Mouse (Mus musculus): ENCODE results near the gene Lce1k. TPM values are rescaled to one million over a fixed set of nuclear protein-coding genes. Genes with fewer than 3 reads are reported as not detected.

The Lce1k gene
- not detected in 2 replicates for polyA plus RNA-seq (2012; rRNA removed)

DNA sequence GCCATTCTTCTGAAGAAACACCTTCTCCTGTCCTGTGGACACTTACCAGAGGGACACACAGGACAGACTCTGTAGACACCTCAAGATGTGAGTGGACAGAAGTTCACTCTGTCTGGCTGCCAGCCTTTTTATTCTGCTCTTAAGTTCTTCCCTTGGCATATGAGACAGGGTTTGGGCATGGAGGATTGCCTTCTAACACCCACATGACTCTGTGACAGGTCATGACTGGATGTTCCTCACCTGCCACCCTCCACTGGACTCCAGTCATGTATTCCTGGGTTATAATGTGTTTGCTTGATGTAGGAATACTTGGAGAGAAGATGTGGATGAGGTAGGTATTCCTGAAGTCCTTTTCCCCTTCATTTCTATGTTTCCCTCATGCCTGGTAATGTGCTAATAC lies at the start of gene Lce1k:
Gene Lce1k (minus strand): TSS at position 101 of the 400 bp plus-strand sequence.

DNA sequence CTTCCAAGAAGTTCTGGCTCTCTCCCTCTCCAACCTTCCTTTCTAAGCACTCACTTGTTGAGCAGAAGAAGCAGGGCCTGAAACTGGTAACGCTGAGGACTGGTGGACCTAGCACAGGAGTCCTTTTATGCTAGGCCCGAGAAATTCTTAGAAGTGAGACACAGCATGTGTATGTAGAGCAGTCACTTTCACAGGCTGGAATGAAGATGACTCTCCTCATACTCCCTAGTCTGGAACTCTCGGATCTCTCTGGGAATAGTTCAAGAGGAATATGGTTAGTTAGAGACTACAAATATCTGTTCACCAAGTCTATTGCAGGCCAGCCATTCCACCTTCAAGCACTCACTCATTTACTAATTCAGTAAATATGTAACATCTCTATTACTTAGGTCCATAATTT lies 43.5 kb upstream of the Lce1k start, which contains the start of gene Lce1l:
Gene Lce1l (minus strand): TSS at position 101 of the 400 bp plus-strand sequence.

DNA sequence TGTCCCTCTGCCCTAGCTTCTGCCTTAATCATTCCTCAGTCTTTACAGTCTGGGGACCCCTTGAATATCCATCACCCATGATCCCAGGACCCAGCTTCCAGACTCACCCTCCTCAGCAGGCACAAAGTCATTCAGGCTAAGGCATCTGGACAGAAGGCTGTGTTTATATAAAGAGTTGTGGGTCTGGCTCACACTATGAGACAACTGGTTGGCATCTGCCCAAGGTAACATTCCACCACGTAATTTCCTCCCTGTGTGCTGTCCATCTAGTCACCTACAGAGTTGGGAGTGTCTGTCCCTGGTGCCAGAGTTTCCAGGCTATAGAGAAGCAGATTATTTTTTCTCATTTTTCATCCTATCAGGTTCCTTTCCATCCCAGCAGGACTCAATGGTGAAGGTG lies 19.4 kb upstream of the Lce1k start, which contains the start of gene Kprp:
Gene Kprp (minus strand): TSS at position 140 of the 400 bp plus-strand sequence.

DNA sequence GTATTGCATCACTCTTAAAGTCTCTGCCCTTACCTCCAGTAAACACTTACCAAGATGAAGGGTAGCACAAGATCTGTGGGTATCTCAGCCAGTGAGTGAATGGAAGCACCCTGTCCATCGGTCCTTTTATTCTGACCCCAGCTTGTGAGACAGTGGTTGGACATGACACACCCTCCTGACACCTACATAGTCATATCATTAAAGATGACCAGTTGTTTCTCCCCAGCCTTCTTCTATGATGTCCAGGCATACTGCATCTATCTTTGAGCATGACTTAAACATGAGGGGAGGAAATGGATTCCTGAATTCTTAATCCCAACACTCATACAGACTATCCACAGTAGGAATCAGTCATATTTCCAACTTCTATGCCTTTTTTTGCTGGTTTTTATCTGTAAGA lies 17.3 kb downstream of the Lce1k start, which contains the start of gene Lce1j:
Gene Lce1j (minus strand): TSS at position 101 of the 400 bp plus-strand sequence.

DNA sequence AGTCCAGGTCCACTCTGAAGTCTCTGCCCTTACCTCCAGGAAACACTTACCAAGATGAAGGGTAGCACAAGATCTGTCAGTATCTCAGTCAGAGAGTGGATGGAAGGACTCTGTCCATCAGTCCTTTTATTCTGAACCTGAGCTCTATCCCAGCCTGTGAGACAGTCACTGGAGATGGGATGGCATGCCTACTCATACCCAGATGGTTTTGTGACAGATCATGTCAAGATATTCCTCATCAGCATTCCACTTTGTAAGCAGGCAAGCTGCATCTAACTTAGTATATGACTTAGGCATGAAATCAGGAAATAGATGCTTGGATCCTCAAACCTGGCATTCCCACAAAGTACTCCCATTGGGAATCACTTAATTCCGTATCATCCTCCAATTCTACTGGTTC lies 28.9 kb downstream of the Lce1k start, which contains the start of gene Lce1i:
Gene Lce1i (minus strand): TSS at position 101 of the 400 bp plus-strand sequence.

DNA sequence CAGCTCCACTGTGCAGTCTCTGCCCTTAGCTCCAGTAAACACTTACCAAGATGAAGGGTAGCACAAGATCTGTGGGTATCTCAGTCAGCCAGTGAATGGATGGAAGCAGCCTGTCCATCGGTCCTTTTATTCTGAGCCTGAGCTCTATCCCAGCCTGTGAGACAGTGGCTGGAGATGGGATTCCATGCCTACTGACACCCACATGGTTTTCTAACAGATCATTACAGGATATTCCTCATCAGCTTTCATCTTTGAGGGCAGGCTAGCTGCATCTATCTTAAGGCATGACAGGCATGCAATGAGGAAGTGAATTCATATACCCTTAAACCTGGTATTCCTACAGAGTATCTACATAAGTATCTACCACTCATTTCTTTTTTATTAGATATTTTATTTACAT lies 42.7 kb downstream of the Lce1k start, which contains the start of gene Lce1h:
Gene Lce1h (minus strand): TSS at position 101 of the 400 bp plus-strand sequence.

Other genes starting within 250 kb of the Lce1k start
- not detected in 2 replicates for gene Ivl, start 234.2 kb downstream of the Lce1k start, polyA plus RNA-seq (2012; rRNA removed)
- gene Smcp, start 218.9 kb downstream of the Lce1k start, polyA plus RNA-seq (2012; rRNA removed) = not detected in 2 replicates
- gene 2210017I01Rik, start 200.4 kb downstream of the Lce1k start, polyA plus RNA-seq (2012; rRNA removed) = not detected in 2 replicates
- gene Lce6a, start 186.2 kb downstream of the Lce1k start, polyA plus RNA-seq (2012; rRNA removed) = not detected in 2 replicates
- gene Lce1a1, start 159.6 kb downstream of the Lce1k start, polyA plus RNA-seq (2012; rRNA removed) = not detected in 2 replicates
- gene Lce1b, start 151.0 kb downstream of the Lce1k start, polyA plus RNA-seq (2012; rRNA removed) = 0.26 TPM in 1 of 2 replicates, not detected in the other
- gene Lce1a2, start 137.6 kb downstream of the Lce1k start, polyA plus RNA-seq (2012; rRNA removed) = not detected in 2 replicates
- not detected in 2 replicates for gene Lce1c, start 128.6 kb downstream of the Lce1k start, polyA plus RNA-seq (2012; rRNA removed)
- gene Lce1d, start 120.7 kb downstream of the Lce1k start, polyA plus RNA-seq (2012; rRNA removed) = not detected in 2 replicates
- not detected in 2 replicates for gene Lce1e, start 98.8 kb downstream of the Lce1k start, polyA plus RNA-seq (2012; rRNA removed)
- 0.22 TPM in 1 of 2 replicates, not detected in the other for gene Lce1f, start 87.5 kb downstream of the Lce1k start, polyA plus RNA-seq (2012; rRNA removed)
- gene Gm38119, start 68.8 kb downstream of the Lce1k start, polyA plus RNA-seq (2012; rRNA removed) = not detected in 2 replicates
- gene Lce1g, start 55.6 kb downstream of the Lce1k start, polyA plus RNA-seq (2012; rRNA removed) = not detected in 2 replicates
- gene Lce1h, start 42.8 kb downstream of the Lce1k start, polyA plus RNA-seq (2012; rRNA removed) = not detected in 2 replicates
- not detected in 2 replicates for gene Lce1i, start 29.0 kb downstream of the Lce1k start, polyA plus RNA-seq (2012; rRNA removed)
- 0.60 TPM in 1 of 2 replicates, not detected in the other for gene Lce1j, start 17.4 kb downstream of the Lce1k start, polyA plus RNA-seq (2012; rRNA removed)
- gene Kprp, start 19.4 kb upstream of the Lce1k start, polyA plus RNA-seq (2012; rRNA removed) = not detected in 2 replicates
- not detected in 2 replicates for gene Lce1l, start 43.4 kb upstream of the Lce1k start, polyA plus RNA-seq (2012; rRNA removed)
- gene 2310050C09Rik, start 62.3 kb upstream of the Lce1k start, polyA plus RNA-seq (2012; rRNA removed) = not detected in 2 replicates
- not detected in 2 replicates for gene Lce3a, start 118.3 kb upstream of the Lce1k start, polyA plus RNA-seq (2012; rRNA removed)
- gene Lce3b, start 125.1 kb upstream of the Lce1k start, polyA plus RNA-seq (2012; rRNA removed) = not detected in 2 replicates
- gene Lce3c, start 136.6 kb upstream of the Lce1k start, polyA plus RNA-seq (2012; rRNA removed) = not detected in 2 replicates
- not detected in 2 replicates for gene Lce3d, start 149.5 kb upstream of the Lce1k start, polyA plus RNA-seq (2012; rRNA removed)
- gene Lce3e, start 159.2 kb upstream of the Lce1k start, polyA plus RNA-seq (2012; rRNA removed) = 0.29 TPM in 1 of 2 replicates, not detected in the other
- 0.29 TPM in 1 of 2 replicates, not detected in the other for gene Lce3f, start 184.3 kb upstream of the Lce1k start, polyA plus RNA-seq (2012; rRNA removed)
- gene Crct1, start 207.8 kb upstream of the Lce1k start, polyA plus RNA-seq (2012; rRNA removed) = not detected in 2 replicates
- not detected in 2 replicates for gene Lce1m, start 211.2 kb upstream of the Lce1k start, polyA plus RNA-seq (2012; rRNA removed)